Mouse (Mus musculus): Measurements from ENCODE around the gene Apba2. TPM values are rescaled to one million over a fixed set of nuclear protein-coding genes. Genes with fewer than 3 reads are reported as not detected.

Gene Apba2
- 0.37 TPM for polyA plus RNA-seq (2014; fragmentation: Illumina TruSeq; extraction: RNeasy Lipid Tissue Mini Kit (QIAGEN cat#74804))

GRCm38 (mm10) chr7:64501536-64502270, at the start of gene Apba2:
Apba2 (plus strand) TSS chr7:64501706.

Other genes starting within 250 kb of the Apba2 start
- 25.7 TPM for gene Mtmr10, start 214.1 kb upstream of the Apba2 start, polyA plus RNA-seq (2014; fragmentation: Illumina TruSeq; extraction: RNeasy Lipid Tissue Mini Kit (QIAGEN cat#74804))
- gene Fan1, start 127.6 kb upstream of the Apba2 start, polyA plus RNA-seq (2014; fragmentation: Illumina TruSeq; extraction: RNeasy Lipid Tissue Mini Kit (QIAGEN cat#74804)), result 8.5 TPM
- gene Mphosph10, start 109.4 kb upstream of the Apba2 start, polyA plus RNA-seq (2014; fragmentation: Illumina TruSeq; extraction: RNeasy Lipid Tissue Mini Kit (QIAGEN cat#74804)), result 77.0 TPM
- 138 TPM for gene Mcee, start 109.1 kb upstream of the Apba2 start, polyA plus RNA-seq (2014; fragmentation: Illumina TruSeq; extraction: RNeasy Lipid Tissue Mini Kit (QIAGEN cat#74804))